ENCODE assay signal across 18 mouse cellular contexts in the genomic region with DNA sequence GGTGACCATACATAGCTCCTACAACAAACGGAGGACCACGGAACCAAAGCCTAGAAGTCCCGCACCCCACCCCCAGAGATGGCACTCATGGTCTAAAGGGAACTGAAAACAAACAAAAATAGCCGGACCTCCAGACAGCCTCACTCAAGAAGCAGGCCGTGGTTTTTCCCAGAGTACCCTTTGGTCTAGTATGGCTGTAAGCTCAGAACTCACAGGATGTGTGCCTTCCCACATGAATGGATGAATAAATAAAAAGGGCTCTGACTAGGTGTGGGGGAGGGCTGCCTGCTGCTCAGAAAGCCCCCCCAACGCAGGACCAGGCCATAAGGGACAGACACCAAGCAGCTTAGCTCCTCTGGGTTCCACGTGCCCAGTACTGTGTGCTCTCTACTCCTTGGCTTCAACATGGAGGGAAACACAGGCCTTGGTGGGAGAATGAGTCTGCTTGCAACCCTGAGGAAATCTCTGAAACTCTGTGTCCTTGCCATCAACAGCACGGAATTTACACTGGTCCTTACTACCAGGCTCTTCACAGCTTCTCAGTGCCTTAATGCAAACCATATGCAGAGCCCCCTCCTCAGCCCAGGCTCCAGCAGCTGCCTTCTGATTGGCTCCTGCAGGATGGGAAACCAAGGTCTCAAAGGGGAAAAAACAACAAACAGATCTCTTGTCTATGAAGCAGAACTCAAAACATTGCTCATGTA. TPM values are rescaled to one million over a fixed set of nuclear protein-coding genes. Genes with fewer than 3 reads are reported as not detected.
DNase-seq lines count a peak whose midpoint lies in the region; ATAC-seq and TF ChIP-seq lines count a peak whose summit lies in the region.
"Had no signal": no experiment of that assay in that cellular context is flagged by ENCODE, and none has a peak within 500 bp of the region (broad histone marks: within the 10 kb centered on the region; RNA-seq: fewer than 3 reads in every experiment).

No protein-coding gene starts in this region.

- H3K36me3 ChIP-seq in hindbrain, embryonic 10.5 days = no peaks in the 10 kb centered on the region
- no peaks in the 10 kb centered on the region for H3K36me3 ChIP-seq in hindbrain, postnatal 0 days (ENCODE audit: insufficient read depth, low read length)
- no peaks in the 10 kb centered on the region for H3K36me3 ChIP-seq in embryonic facial prominence, embryonic 14.5 days (ENCODE audit: control insufficient read depth, insufficient read depth, low read length)
- H3K36me3 ChIP-seq in limb, embryonic 13.5 days = no peaks in the 10 kb centered on the region; the same call in 1 of the 2 replicates
- no peaks in the 10 kb centered on the region for H3K36me3 ChIP-seq in liver, embryonic 11.5 days (ENCODE audit: control insufficient read depth, insufficient read depth, low read length)
- H3K36me3 ChIP-seq: G1E had no signal

- peak; percentile 58 for DNase-seq in hindbrain, embryonic 10.5 days (ENCODE audit: low spot score)
- no peak for DNase-seq in hindbrain, postnatal 0 days (ENCODE audit: low spot score)
- DNase-seq in brain, adult 2 months (ENCODE audit: low read depth, low spot score) = peak; percentile 20
- DNase-seq in embryonic facial prominence, embryonic 14.5 days (ENCODE audit: low spot score) = peak; percentile 84
- DNase-seq in liver, embryonic 11.5 days (ENCODE audit: low spot score) = no peak
- DNase-seq in urinary bladder, adult 2 months (ENCODE audit: low spot score) = no peak
- no peak for DNase-seq in left cerebral cortex, adult 9 months (ENCODE audit: low spot score in 2 of 2)
- DNase-seq: adrenal gland, postnatal 25 days; B cell, adult 2 months; heart, adult 18-20 months; heart, postnatal 14 days; kidney, adult 2 months; thymus, postnatal 36 days had no signal

- WGBS in hindbrain, embryonic 10.5 days = 63% methylated on average over 8 of the region's 8 CpGs
- 67% methylated on average over 8 of the region's 8 CpGs for WGBS in hindbrain, postnatal 0 days
- 27% methylated on average over 8 of the region's 8 CpGs for WGBS in embryonic facial prominence, embryonic 14.5 days
- 38% methylated on average over 8 of the region's 8 CpGs for WGBS in limb, embryonic 13.5 days
- WGBS in liver, embryonic 11.5 days = 67% methylated on average over 8 of the region's 8 CpGs

- H3K9ac ChIP-seq in hindbrain, postnatal 0 days (replicated peaks; ENCODE audit: low read length) = no peak overlapping the region
- no peak overlapping the region for H3K9ac ChIP-seq in embryonic facial prominence, embryonic 14.5 days (ENCODE audit: low read depth, low read length)
- H3K9ac ChIP-seq in limb, embryonic 13.5 days = no peak overlapping the region
- no peak overlapping the region for H3K9ac ChIP-seq in liver, embryonic 11.5 days (ENCODE audit: low read depth, low read length)

- H3K4me1 ChIP-seq in hindbrain, embryonic 10.5 days (replicated peaks) = peaks cover 89% of the 10 kb centered on the region
- peaks cover 33% of the 10 kb centered on the region for H3K4me1 ChIP-seq in hindbrain, postnatal 0 days (ENCODE audit: insufficient read depth, low read length)
- H3K4me1 ChIP-seq in embryonic facial prominence, embryonic 14.5 days (ENCODE audit: control insufficient read depth, insufficient read depth, low read length) = peaks cover 54% of the 10 kb centered on the region
- H3K4me1 ChIP-seq in limb, embryonic 13.5 days = peaks cover 85% of the 10 kb centered on the region
- no peaks in the 10 kb centered on the region; the same call in 1 of the 2 replicates for H3K4me1 ChIP-seq in liver, embryonic 11.5 days (replicated peaks; ENCODE audit: control insufficient read depth, insufficient read depth, low read length)

- H3K4me3 ChIP-seq in hindbrain, embryonic 10.5 days = no peak overlapping the region
- no peak overlapping the region for H3K4me3 ChIP-seq in hindbrain, postnatal 0 days (ENCODE audit: low read length)
- no peak overlapping the region for H3K4me3 ChIP-seq in embryonic facial prominence, embryonic 14.5 days (ENCODE audit: low read depth, low read length)
- H3K4me3 ChIP-seq in limb, embryonic 13.5 days = no peak overlapping the region
- no peak overlapping the region for H3K4me3 ChIP-seq in liver, embryonic 11.5 days (ENCODE audit: low read depth, low read length)

- peak overlapping the region; percentile 76 for H3K27ac ChIP-seq in hindbrain, embryonic 10.5 days
- no peak overlapping the region for H3K27ac ChIP-seq in hindbrain, postnatal 0 days
- H3K27ac ChIP-seq in embryonic facial prominence, embryonic 14.5 days (replicated peaks; ENCODE audit: low read depth, low read length) = peak overlapping the region; percentile 75
- H3K27ac ChIP-seq in limb, embryonic 13.5 days = peak overlapping the region; percentile 58; the same call in 1 of the 2 replicates
- H3K27ac ChIP-seq in liver, embryonic 11.5 days (ENCODE audit: low read depth, low read length) = no peak overlapping the region

- no peak for TF ChIP-seq CTCF in hindbrain, postnatal 0 days (IDR thresholded peaks at IDR 0.05; ENCODE audit: low read depth)

- H3K4me2 ChIP-seq in hindbrain, postnatal 0 days (ENCODE audit: low read depth, low read length) = no peak overlapping the region
- peak overlapping the region; percentile 16 for H3K4me2 ChIP-seq in embryonic facial prominence, embryonic 14.5 days (ENCODE audit: low read depth, low read length)
- peak overlapping the region; percentile 35; the same call in 1 of the 2 replicates for H3K4me2 ChIP-seq in limb, embryonic 13.5 days (replicated peaks)
- H3K4me2 ChIP-seq in liver, embryonic 11.5 days = no peak overlapping the region

- ATAC-seq in hindbrain, postnatal 0 days = no peak
- ATAC-seq in embryonic facial prominence, embryonic 14.5 days (ENCODE audit: low read depth) = peak; percentile 30; the same call in 1 of the 2 replicates
- ATAC-seq in limb, embryonic 13.5 days (ENCODE audit: low FRiP score, low read depth) = peak; percentile 55; the same call in 1 of the 2 replicates
- no peak for ATAC-seq in liver, embryonic 11.5 days (replicated peaks; ENCODE audit: low FRiP score)
- ATAC-seq: lung, postnatal 0 days had no signal

- H3K27me3 ChIP-seq in hindbrain, embryonic 10.5 days (ENCODE audit: insufficient read depth, poor library complexity, severe bottlenecking) = peaks cover 22% of the 10 kb centered on the region
- H3K27me3 ChIP-seq in hindbrain, postnatal 0 days (ENCODE audit: insufficient read depth, low read length) = no peaks in the 10 kb centered on the region
- 0 out of 2 replicates have a peak, but pooled peaks cover 4% of the 10 kb centered on the region for H3K27me3 ChIP-seq in embryonic facial prominence, embryonic 14.5 days (replicated peaks; ENCODE audit: control insufficient read depth, insufficient read depth, low read length)
- peaks cover 14% of the 10 kb centered on the region for H3K27me3 ChIP-seq in limb, embryonic 13.5 days
- peaks cover 16% of the 10 kb centered on the region for H3K27me3 ChIP-seq in liver, embryonic 11.5 days (replicated peaks; ENCODE audit: control insufficient read depth, insufficient read depth, low read length)

- no peaks in the 10 kb centered on the region for H3K9me3 ChIP-seq in hindbrain, embryonic 10.5 days
- H3K9me3 ChIP-seq in hindbrain, postnatal 0 days (ENCODE audit: low read length) = no peaks in the 10 kb centered on the region
- H3K9me3 ChIP-seq in embryonic facial prominence, embryonic 14.5 days (ENCODE audit: control insufficient read depth, low read length) = no peaks in the 10 kb centered on the region
- no peaks in the 10 kb centered on the region for H3K9me3 ChIP-seq in limb, embryonic 13.5 days
- H3K9me3 ChIP-seq in liver, embryonic 11.5 days (ENCODE audit: control insufficient read depth, low read length) = no peaks in the 10 kb centered on the region

RNA-seq across cellular contexts. Expression of a gene that starts 45.6 kb away (rescaled TPM):
- 5.7 and 7.4 TPM in 2 replicates for polyA plus RNA-seq in hindbrain, embryonic 10.5 days (2016; fragmentation: Nextera tagmentation; extraction: Ambion mirVana)
- 123 and 142 TPM in 2 replicates for total RNA-seq in hindbrain, postnatal 0 days (2014; rRNA removed)
- polyA plus RNA-seq in hindbrain, postnatal 0 days (2015; fragmentation: Nextera tagmentation; extraction: Ambion mirVana) = 11.5 and 13.0 TPM in 2 replicates
- 7.4 and 9.1 TPM in 2 replicates for polyA plus RNA-seq in embryonic facial prominence, embryonic 14.5 days (2014; fragmentation: Nextera tagmentation; extraction: Ambion mirVana)
- 13.4 and 16.9 TPM in 2 replicates for polyA plus RNA-seq in limb, embryonic 13.5 days (2015; fragmentation: Nextera tagmentation; extraction: Ambion mirVana)
- polyA plus RNA-seq in liver, embryonic 11.5 days (2014; fragmentation: Nextera tagmentation; extraction: Ambion mirVana) = 0.55 and 0.83 TPM in 2 replicates
- polyA plus RNA-seq in urinary bladder, adult 2 months (2012; rRNA removed) = 1.1 and 1.2 TPM in 2 replicates
- total RNA-seq: megakaryocyte-erythroid progenitor cell, adult 5-6 weeks had no signal
- polyA plus RNA-seq: G1E; liver, adult 2 months; lung, postnatal 0 days had no signal

Comparison
In these comparisons a context has a peak if more than half of its experiments do, and no peak if none do; other contexts are left out.
1. DNase-seq: peak in hindbrain, embryonic 10.5 days (single experiment), brain, adult 2 months (single experiment) and embryonic facial prominence, embryonic 14.5 days (single experiment); none in hindbrain, postnatal 0 days (single experiment), liver, embryonic 11.5 days (single experiment), urinary bladder, adult 2 months (single experiment) and left cerebral cortex, adult 9 months (0 of 2).
2. H3K27ac ChIP-seq: peak in hindbrain, embryonic 10.5 days (single experiment), embryonic facial prominence, embryonic 14.5 days (single experiment) and limb, embryonic 13.5 days (single experiment); none in hindbrain, postnatal 0 days (single experiment) and liver, embryonic 11.5 days (single experiment).
3. ATAC-seq: peak in embryonic facial prominence, embryonic 14.5 days (single experiment) and limb, embryonic 13.5 days (single experiment); none in hindbrain, postnatal 0 days (single experiment) and liver, embryonic 11.5 days (single experiment).
4. H3K4me2 ChIP-seq: peak in embryonic facial prominence, embryonic 14.5 days (single experiment) and limb, embryonic 13.5 days (single experiment); none in hindbrain, postnatal 0 days (single experiment) and liver, embryonic 11.5 days (single experiment).